Mouse (Mus musculus) T-helper 2 cell (primary cell): Measurements from ENCODE around the gene Phyhd1.

Experiments
- in situ Hi-C: fragments of 300-600 bp; cut with MboI, MseI; formaldehyde crosslinking; loops from one replicate; pipeline ENCODE4 v1.15.1; 2025; ENCODE audit warnings: high pct_unique_total_duplicates

Phyhd1 gene

GRCm38 (mm10) chr2:30255631-30256395, 10.2 kb upstream of the Phyhd1 start:
- in situ Hi-C loops, result no loop called here

GRCm38 (mm10) chr2:30256616-30257350, 9.2 kb upstream of the Phyhd1 start:
- in situ Hi-C loops, result no loop called here

- in situ Hi-C loops, result no loop called here
Measured at GRCm38 (mm10) chr2:30257699-30258460, 8.1 kb upstream of the Phyhd1 start.

- in situ Hi-C loops, result no loop called here
Measured at GRCm38 (mm10) chr2:30258600-30258999, 7.4 kb upstream of the Phyhd1 start.

GRCm38 (mm10) chr2:30259131-30260064, 6.6 kb upstream of the Phyhd1 start:
- in situ Hi-C loops, result no loop called here

GRCm38 (mm10) chr2:30261064-30261736, 4.8 kb upstream of the Phyhd1 start:
- in situ Hi-C loops, result no loop called here

GRCm38 (mm10) chr2:30261921-30262839, 3.8 kb upstream of the Phyhd1 start:
- in situ Hi-C loops, result no loop called here

GRCm38 (mm10) chr2:30262840-30263441, 3.1 kb upstream of the Phyhd1 start:
- in situ Hi-C loops, result no loop called here

GRCm38 (mm10) chr2:30263811-30264210, 2.2 kb upstream of the Phyhd1 start:
- in situ Hi-C loops, result no loop called here

- in situ Hi-C loops, result loop anchor here (5.0 kb wide), 1 partner anchor 88 kb away; the partner anchor contains the start of gene Spout1
Measured at GRCm38 (mm10) chr2:30264671-30265519, 1.1 kb upstream of the Phyhd1 start.

GRCm38 (mm10) chr2:30266392-30266941, 464 bp downstream of the Phyhd1 start:
- in situ Hi-C loops, result loop anchor here (5.0 kb wide), 1 partner anchor 89 kb away; the partner anchor contains the start of gene Spout1

GRCm38 (mm10) chr2:30267466-30267865, 1.5 kb downstream of the Phyhd1 start:
- in situ Hi-C loops, result loop anchor here (5.0 kb wide), 1 partner anchor 90 kb away; the partner anchor contains the start of gene Spout1

GRCm38 (mm10) chr2:30268371-30268770, 2.4 kb downstream of the Phyhd1 start:
- in situ Hi-C loops, result loop anchor here (5.0 kb wide), 1 partner anchor 91 kb away; the partner anchor contains the start of gene Spout1

- in situ Hi-C loops, result loop anchor here (5.0 kb wide), 1 partner anchor 92 kb away; the partner anchor contains the start of gene Spout1
Measured at GRCm38 (mm10) chr2:30269241-30269990, 3.4 kb downstream of the Phyhd1 start.

GRCm38 (mm10) chr2:30270134-30270533, 4.1 kb downstream of the Phyhd1 start:
- in situ Hi-C loops, result no loop called here

GRCm38 (mm10) chr2:30280743-30281142, 14.7 kb downstream of the Phyhd1 start, which contains the start of gene Gm28038:
Gm28038 (plus strand) TSS chr2:30281043.
- in situ Hi-C loops, result no loop called here
